In the genomic region with DNA sequence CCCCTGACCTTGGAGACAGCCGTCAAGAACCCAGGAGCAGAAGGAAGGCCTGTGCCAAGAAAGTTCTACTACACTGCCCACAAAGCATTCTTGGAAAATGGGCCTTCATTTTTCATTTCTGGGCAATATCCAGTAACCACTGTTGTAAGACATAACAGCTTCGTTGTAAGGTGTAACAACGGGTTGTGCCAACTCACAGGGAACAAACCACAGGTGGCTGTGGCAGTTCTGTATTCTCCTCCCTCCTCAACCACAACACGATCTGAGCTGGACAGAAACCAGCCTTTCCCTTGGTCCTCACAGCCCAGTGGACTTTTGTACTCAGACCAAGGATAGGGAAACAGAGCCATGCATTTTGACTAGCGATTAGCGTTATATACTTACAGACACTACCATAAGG, we compare ENCODE assay signal across 24 mouse cellular contexts.
DNase-seq lines count a peak whose midpoint lies in the region; ATAC-seq and TF ChIP-seq lines count a peak whose summit lies in the region.
"Had no signal": no experiment of that assay in that cellular context is flagged by ENCODE, and none has a peak within 500 bp of the region (broad histone marks: within the 10 kb centered on the region; RNA-seq: fewer than 3 reads in every experiment).

No protein-coding gene starts in this region.

- no peaks in the 10 kb centered on the region for H3K36me3 ChIP-seq in liver, postnatal 0 days (replicated peaks; ENCODE audit: insufficient read depth, low read length)
- H3K36me3 ChIP-seq in liver, embryonic 12.5 days = no peaks in the 10 kb centered on the region
- H3K36me3 ChIP-seq: forebrain, embryonic 10.5 days had no signal

- H3K27ac ChIP-seq in liver, postnatal 0 days (ENCODE audit: low read depth) = peak overlapping the region; percentile 55; the same call in 1 of the 2 replicates
- H3K27ac ChIP-seq in liver, embryonic 12.5 days = no peak overlapping the region
- peak overlapping the region; percentile 78 for H3K27ac ChIP-seq in bone marrow, adult 2 months (ENCODE audit: control insufficient read depth, insufficient read depth, low read depth, low read length, poor library complexity)
- H3K27ac ChIP-seq: forebrain, embryonic 10.5 days; forebrain, embryonic 13.5 days; heart, embryonic 15.5 days; hindbrain, embryonic 14.5 days; hindbrain, postnatal 0 days had no signal

- no peak for TF ChIP-seq EP300 in liver, postnatal 0 days (IDR thresholded peaks at IDR 0.05; ENCODE audit: low read depth)

- H3K9ac ChIP-seq in liver, postnatal 0 days (replicated peaks) = no peak overlapping the region
- H3K9ac ChIP-seq in liver, embryonic 12.5 days = no peak overlapping the region
- H3K9ac ChIP-seq: forebrain, embryonic 13.5 days; heart, embryonic 15.5 days; hindbrain, embryonic 14.5 days had no signal

- H3K4me1 ChIP-seq in liver, postnatal 0 days (ENCODE audit: insufficient read depth) = no peaks in the 10 kb centered on the region
- H3K4me1 ChIP-seq in liver, embryonic 12.5 days = no peaks in the 10 kb centered on the region
- H3K4me1 ChIP-seq in bone marrow, adult 2 months (ENCODE audit: control insufficient read depth, insufficient read depth, low read length) = peaks cover 2% of the 10 kb centered on the region; the same call in 1 of the 2 replicates

- TF ChIP-seq POLR2A in bone marrow, adult 2 months (IDR thresholded peaks at IDR 0.05; ENCODE audit: borderline replicate concordance, control insufficient read depth, low read depth, low read length) = no peak

- no peaks in the 10 kb centered on the region for H3K27me3 ChIP-seq in liver, postnatal 0 days (ENCODE audit: insufficient read depth, low read length)
- H3K27me3 ChIP-seq in liver, embryonic 12.5 days (replicated peaks) = no peaks in the 10 kb centered on the region
- H3K27me3 ChIP-seq: heart, embryonic 15.5 days had no signal

- TF ChIP-seq CTCF in liver, postnatal 0 days (IDR thresholded peaks at IDR 0.05; ENCODE audit: low read depth) = no peak
- no peak for TF ChIP-seq CTCF in bone marrow, adult 2 months (IDR thresholded peaks at IDR 0.05; ENCODE audit: control insufficient read depth, insufficient read depth, low read length)

- WGBS in liver, postnatal 0 days (ENCODE audit: insufficient replicate concordance) = 80% methylated on average over 6 of the region's 6 CpGs
- WGBS in liver, embryonic 12.5 days (ENCODE audit: insufficient replicate concordance) = 69% methylated on average over 6 of the region's 6 CpGs
- 43% methylated on average over 6 of the region's 6 CpGs for WGBS in bone marrow, adult 2 months

- ATAC-seq in liver, postnatal 0 days = no peak
- no peak for ATAC-seq in liver, embryonic 12.5 days
- peak; percentile 56 to 60; a peak in 2 of 4 replicates for ATAC-seq in hematopoietic stem cell, adult 5-6 weeks (replicated peaks in 1 of 2; ENCODE audit: insufficient read depth in 1 of 2, low FRiP score in 2 of 2, low TSS enrichment in 1 of 2, low read depth in 1 of 2, poor library complexity in 2 of 2, severe bottlenecking in 2 of 2)
- ATAC-seq: activated CD4-positive, CD25-positive, alpha-beta regulatory T cell, adult 4 months; forebrain, embryonic 13.5 days; forebrain, embryonic 16.5 days; hindbrain, postnatal 0 days had no signal

- no peak overlapping the region for H3K4me3 ChIP-seq in liver, postnatal 0 days (ENCODE audit: low read depth, low read length)
- no peak overlapping the region for H3K4me3 ChIP-seq in liver, embryonic 12.5 days
- no peak overlapping the region for H3K4me3 ChIP-seq in bone marrow, adult 2 months (replicated peaks; ENCODE audit: control insufficient read depth, low read depth, low read length)
- H3K4me3 ChIP-seq: forebrain, embryonic 10.5 days; forebrain, embryonic 13.5 days; heart, embryonic 15.5 days had no signal

- DNase-seq in liver, postnatal 0 days = no peak
- no peak for DNase-seq in layer of hippocampus, adult 8-10 months (ENCODE audit: low spot score in 2 of 2)
- no peak for DNase-seq in frontal cortex, postnatal 25 days (ENCODE audit: low spot score in 2 of 2)
- DNase-seq: adrenal gland, adult 8-10 months; adrenal gland, postnatal 25 days; cerebellum, adult 18-20 months; cerebellum, adult 9-10 months; cerebellum, postnatal 14 days; gastrocnemius, postnatal 10 days; gastrocnemius, postnatal 36 days; heart, adult 11 months; heart, postnatal 10 days; heart, postnatal 36 days had no signal

- H3K4me2 ChIP-seq in liver, postnatal 0 days (ENCODE audit: low read depth, low read length) = no peak overlapping the region
- H3K4me2 ChIP-seq in liver, embryonic 12.5 days = no peak overlapping the region
- H3K4me2 ChIP-seq: forebrain, embryonic 13.5 days; heart, embryonic 11.5 days; heart, embryonic 15.5 days; hindbrain, embryonic 14.5 days had no signal

- H3K9me3 ChIP-seq in liver, postnatal 0 days (ENCODE audit: low read length) = no peaks in the 10 kb centered on the region
- no peaks in the 10 kb centered on the region for H3K9me3 ChIP-seq in liver, embryonic 12.5 days (replicated peaks)
- H3K9me3 ChIP-seq: forebrain, embryonic 10.5 days; forebrain, embryonic 13.5 days; heart, embryonic 15.5 days had no signal

Comparison
In these comparisons a context has a peak if more than half of its experiments do, and no peak if none do; other contexts are left out.
1. ATAC-seq: peak in hematopoietic stem cell, adult 5-6 weeks (2 of 2); none in liver, postnatal 0 days (single experiment) and liver, embryonic 12.5 days (single experiment).